Mouse (Mus musculus) spleen, adult 2 months (tissue): Measurements from ENCODE around the gene Xpo1. TPM values are rescaled to one million over a fixed set of nuclear protein-coding genes. Genes with fewer than 3 reads are reported as not detected.

Experiments used
- DNase-seq, 2 experiments: peaks; one replicate each; pipeline versions ENCODE4 v3.0.0 to v3.0.0-alpha.2; 2012 to 2021; ENCODE audit warnings: low spot score in 2 of 2, low read depth in 1 of 2
- H3K27ac ChIP-seq: fragments of 200-500 bp; 2 replicates; pipeline ENCODE4 v1.5.1; 2012; ENCODE audit warnings: low read length, inconsistent platforms; ENCODE audit not compliant: insufficient read depth
- H3K27me3 ChIP-seq: fragments of 200-500 bp; 2 replicates; pipeline ENCODE4 v1.6.1; 2012; ENCODE audit warnings: mild to moderate bottlenecking, moderate library complexity, low read length, inconsistent platforms; ENCODE audit not compliant: control insufficient read depth, insufficient read depth
- H3K36me3 ChIP-seq: fragments of 200-500 bp; 2 replicates; pipeline ENCODE4 v1.6.1; 2012; ENCODE audit warnings: mild to moderate bottlenecking, low read length, inconsistent platforms; ENCODE audit not compliant: control insufficient read depth, insufficient read depth
- H3K4me1 ChIP-seq: fragments of 200-500 bp; 2 replicates; pipeline ENCODE4 v1.6.1; 2011; ENCODE audit warnings: inconsistent platforms; ENCODE audit not compliant: control insufficient read depth, insufficient read depth, insufficient read length
- H3K4me3 ChIP-seq: fragments of 200-500 bp; 2 replicates; pipeline ENCODE4 v1.5.1; 2011; ENCODE audit warnings: mild to moderate bottlenecking, inconsistent platforms; ENCODE audit not compliant: insufficient read depth, insufficient read length; ENCODE audit errors: extremely low read depth
- CTCF ChIP-seq: fragments of 200-500 bp; IDR thresholded peaks from 2 replicates; pipeline ENCODE4 v1.5.1; 2011; ENCODE audit warnings: mild to moderate bottlenecking, inconsistent platforms; ENCODE audit not compliant: insufficient read depth, insufficient read length, insufficient replicate concordance; ENCODE audit errors: extremely low read depth
- POLR2A ChIP-seq: fragments of 200-500 bp; IDR thresholded peaks from 2 replicates; pipeline ENCODE4 v1.6.1; 2011; ENCODE audit warnings: low read depth, low read length, inconsistent platforms
- WGBS: fragments of 180-500 bp; shearing (Covaris S2); methylation state at CpG from one replicate; pipeline ENCODE4 v1.1.7; 2018; 5-methylcytosine and 5-hydroxymethylcytosine counted together
- polyA plus RNA-seq: library from polyadenylated mRNA; depleted of rRNA; stranded (reverse); fragments of >200 nt; gene quantifications from 2 replicates; pipeline ENCODE4 v1.2.3, GENCODE M21; 2012

Gene Xpo1
- polyA plus RNA-seq, 1 experiment, result 3.9 TPM

DNA sequence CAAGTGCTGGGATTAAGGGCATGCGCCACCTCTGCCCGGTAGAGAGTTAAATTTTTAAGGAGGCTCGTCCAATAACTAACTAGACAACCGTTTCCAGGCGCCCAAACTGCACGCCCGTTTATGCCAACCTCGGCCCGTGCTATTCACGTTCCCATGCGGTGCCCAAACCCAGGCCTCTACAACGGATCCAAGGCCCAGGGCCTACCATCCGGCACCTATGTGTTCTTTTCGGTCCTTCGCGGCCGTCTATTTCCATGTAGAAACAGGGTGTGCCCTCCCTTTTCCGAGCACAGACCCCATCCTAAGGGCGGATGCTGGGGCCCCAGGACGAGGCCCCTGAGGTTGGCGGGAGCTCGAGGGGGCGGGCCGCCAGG, 801 bp upstream of the Xpo1 start:
- Histone ChIP-seq H3K27ac (peak overlapping the region; percentile 76), H3K36me3 (no peaks in the 10 kb centered on the region), H3K27me3 (no peaks in the 10 kb centered on the region), H3K4me1 (peaks cover 4% of the 10 kb centered on the region; the same call in 1 of the 2 replicates), H3K4me3 (peak overlapping the region; percentile 100)
- DNase-seq, result no peak
- TF ChIP-seq CTCF (no peak), POLR2A (no peak)
- WGBS, result 3% methylated on average over 24 of the region's 24 CpGs

DNA sequence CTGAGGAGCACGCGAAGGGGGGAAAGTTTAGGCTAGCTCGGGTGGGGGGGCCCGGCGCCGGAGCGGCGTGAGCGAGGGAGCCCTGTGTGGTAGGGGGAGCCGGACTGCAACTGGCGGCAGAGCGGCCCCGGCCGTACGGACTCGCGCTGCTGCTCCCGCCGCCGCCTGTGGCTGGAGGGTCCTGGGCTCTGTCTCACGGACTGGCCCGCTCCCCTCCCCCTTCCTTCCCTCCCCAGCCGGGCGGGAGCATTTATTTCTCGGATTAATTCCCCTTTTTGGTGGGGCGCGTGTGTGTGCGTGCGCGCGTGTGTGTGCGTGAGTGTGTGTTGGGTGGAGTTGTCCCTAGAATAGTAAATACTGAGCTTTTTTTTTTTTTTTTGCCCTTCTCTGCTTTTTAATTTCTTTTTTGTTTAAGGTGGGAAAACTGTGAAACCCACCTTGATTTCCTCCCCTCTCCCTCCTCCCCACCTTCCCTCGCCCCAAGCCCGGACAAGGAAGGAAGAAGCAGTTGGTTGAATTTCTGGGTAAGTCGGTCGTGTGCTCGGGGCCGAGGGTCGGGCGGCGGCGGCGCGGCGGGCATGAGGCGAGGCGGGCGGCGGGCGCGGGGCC, 457 bp downstream of the Xpo1 start:
- Histone ChIP-seq H3K27ac (peak overlapping the region; percentile 98), H3K27me3 (no peaks in the 10 kb centered on the region)

DNA sequence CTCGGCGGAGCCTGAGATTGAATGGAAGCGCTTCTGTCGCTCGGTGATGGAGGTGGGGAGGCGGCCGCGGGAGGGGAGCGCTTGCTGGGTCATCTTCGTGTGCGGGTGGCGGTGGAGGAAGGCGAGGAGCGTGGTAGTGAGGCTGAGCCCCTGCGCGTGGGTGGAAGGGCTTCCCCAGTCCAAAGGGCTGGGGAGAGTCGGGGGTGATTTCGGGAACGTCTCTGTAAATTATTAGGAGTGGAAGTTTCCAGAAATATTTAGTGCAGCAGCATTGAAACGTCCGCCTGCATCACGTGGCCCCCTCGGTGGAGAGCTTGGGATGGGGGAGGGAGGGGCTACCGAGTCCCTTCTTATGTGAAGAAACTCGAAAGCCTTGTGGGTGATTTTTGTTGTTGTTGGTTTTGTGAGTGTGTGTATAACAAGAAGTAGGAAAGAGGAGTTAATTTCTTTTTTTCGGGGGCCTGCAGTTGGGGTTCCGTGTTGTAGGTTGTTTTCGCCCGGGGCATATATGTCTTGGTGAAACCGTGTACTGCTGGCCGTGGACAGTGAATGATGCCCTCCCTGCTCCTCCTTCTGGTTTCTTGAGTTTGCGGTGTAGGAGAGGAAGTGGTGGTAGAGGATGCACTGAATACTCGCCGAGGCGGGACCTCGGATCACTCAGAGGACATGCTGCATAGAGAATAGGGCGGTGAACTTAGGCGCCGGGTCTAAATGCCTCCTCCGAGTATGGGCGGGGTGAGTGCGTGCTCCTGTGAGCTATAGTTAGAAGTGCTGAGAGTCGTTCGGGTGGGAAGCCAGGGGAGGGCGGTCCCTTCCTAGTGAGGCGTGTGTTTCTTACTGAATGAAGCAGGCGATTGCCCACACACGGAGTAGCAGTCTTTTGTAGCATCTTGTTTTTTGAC, 1.2 kb downstream of the Xpo1 start:
- peak; percentile 78 to 81 for DNase-seq
- WGBS, result under 1% methylated on average over 48 of the region's 48 CpGs
- no peaks in the 10 kb centered on the region for H3K36me3 ChIP-seq
- H3K4me3 ChIP-seq, result peak overlapping the region; percentile 100
- TF ChIP-seq POLR2A (no peak), CTCF (no peak)
- peak overlapping the region; percentile 98 for H3K27ac ChIP-seq
- H3K4me1 ChIP-seq, result peaks cover 4% of the 10 kb centered on the region; the same call in 1 of the 2 replicates
- H3K27me3 ChIP-seq, result no peaks in the 10 kb centered on the region

More for the DNA sequence above, 457 bp downstream of the Xpo1 start:
- no peak for DNase-seq
- H3K36me3 ChIP-seq, result no peaks in the 10 kb centered on the region
- TF ChIP-seq POLR2A, result no peak
- no peak for TF ChIP-seq CTCF
- peak overlapping the region; percentile 100 for H3K4me3 ChIP-seq
- H3K4me1 ChIP-seq, result peaks cover 4% of the 10 kb centered on the region; the same call in 1 of the 2 replicates
- WGBS, result 1% methylated on average over 50 of the region's 51 CpGs

DNA sequence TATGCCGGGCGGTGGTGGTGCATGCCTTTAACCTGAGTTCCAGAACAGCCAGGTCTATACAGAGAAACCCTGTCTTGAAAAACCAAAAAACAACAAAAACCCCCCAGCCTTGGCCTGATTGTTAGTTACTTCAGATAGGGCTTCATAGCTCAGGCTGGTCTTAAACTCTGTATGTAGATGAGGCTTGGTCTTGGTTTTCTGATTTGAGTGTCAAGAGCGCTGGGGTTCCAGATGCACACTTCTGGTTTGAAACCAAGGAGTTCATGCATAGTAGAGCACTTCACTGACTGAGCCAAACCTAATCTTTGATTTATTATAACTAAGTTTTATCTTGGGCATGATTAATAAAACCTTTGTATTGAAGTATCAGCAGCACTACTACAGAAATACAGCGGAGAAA, 3.2 kb downstream of the Xpo1 start:
- no peak overlapping the region for H3K4me3 ChIP-seq
- DNase-seq, result no peak
- H3K27ac ChIP-seq, result no peak overlapping the region
- WGBS, result 87% methylated on average over 4 of the region's 4 CpGs
- peaks cover 7% of the 10 kb centered on the region for H3K36me3 ChIP-seq
- peaks cover 4% of the 10 kb centered on the region; the same call in 1 of the 2 replicates for H3K4me1 ChIP-seq
- H3K27me3 ChIP-seq, result no peaks in the 10 kb centered on the region
- TF ChIP-seq POLR2A, result no peak
- no peak for TF ChIP-seq CTCF

DNA sequence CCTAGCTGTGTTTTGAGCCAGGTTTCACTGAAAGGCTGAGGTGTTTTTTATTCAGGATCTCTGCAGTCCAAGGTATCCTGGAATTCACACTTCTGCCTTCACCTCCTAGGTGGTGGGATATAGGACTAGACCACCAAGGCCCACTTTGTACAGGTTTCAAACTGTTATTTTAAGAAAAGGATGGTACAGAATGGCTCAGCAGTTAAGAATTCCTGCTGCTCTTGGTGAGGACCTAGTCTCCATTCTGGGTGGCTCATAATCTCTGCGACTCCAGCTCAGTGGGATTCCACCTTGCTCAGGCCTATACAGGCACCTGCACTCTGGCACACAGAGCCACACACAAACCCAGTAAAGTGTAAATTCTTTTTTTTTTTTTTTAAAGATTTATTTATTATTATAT, 3.6 kb downstream of the Xpo1 start:
- TF ChIP-seq CTCF (no peak), POLR2A (no peak)
- no peak overlapping the region for H3K4me3 ChIP-seq
- 90% methylated on average over 1 of the region's 1 CpGs for WGBS

DNA sequence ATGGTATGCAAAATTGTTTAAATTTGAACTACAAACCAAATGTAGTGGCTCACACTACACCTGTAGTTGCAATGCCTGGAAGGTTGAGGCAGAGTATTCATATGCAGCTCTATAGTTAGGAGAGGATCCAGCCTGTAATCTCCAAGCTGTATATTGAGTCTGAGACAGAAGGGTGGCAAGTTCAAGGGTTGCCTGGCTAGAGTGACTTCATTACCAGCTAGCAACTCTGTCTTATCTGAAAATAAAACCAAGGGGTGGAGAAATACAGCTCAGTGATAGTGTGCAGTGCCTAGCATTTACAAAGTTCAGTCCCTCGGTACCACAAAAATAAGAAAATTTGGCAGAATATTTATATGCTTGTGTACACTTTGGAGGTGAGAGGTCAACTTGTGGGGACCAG, 4.3 kb downstream of the Xpo1 start:
- no peak overlapping the region for H3K27ac ChIP-seq
- 82% methylated on average over 1 of the region's 1 CpGs for WGBS
- no peak overlapping the region for H3K4me3 ChIP-seq
- peaks cover 10% of the 10 kb centered on the region for H3K36me3 ChIP-seq
- DNase-seq, result no peak
- no peak for TF ChIP-seq POLR2A
- no peak for TF ChIP-seq CTCF
- no peaks in the 10 kb centered on the region for H3K27me3 ChIP-seq
- H3K4me1 ChIP-seq, result peaks cover 4% of the 10 kb centered on the region; the same call in 1 of the 2 replicates

More for the DNA sequence above, 3.6 kb downstream of the Xpo1 start:
- no peak overlapping the region for H3K27ac ChIP-seq
- peaks cover 4% of the 10 kb centered on the region; the same call in 1 of the 2 replicates for H3K4me1 ChIP-seq
- no peak for DNase-seq
- H3K27me3 ChIP-seq, result no peaks in the 10 kb centered on the region
- peaks cover 9% of the 10 kb centered on the region for H3K36me3 ChIP-seq

DNA sequence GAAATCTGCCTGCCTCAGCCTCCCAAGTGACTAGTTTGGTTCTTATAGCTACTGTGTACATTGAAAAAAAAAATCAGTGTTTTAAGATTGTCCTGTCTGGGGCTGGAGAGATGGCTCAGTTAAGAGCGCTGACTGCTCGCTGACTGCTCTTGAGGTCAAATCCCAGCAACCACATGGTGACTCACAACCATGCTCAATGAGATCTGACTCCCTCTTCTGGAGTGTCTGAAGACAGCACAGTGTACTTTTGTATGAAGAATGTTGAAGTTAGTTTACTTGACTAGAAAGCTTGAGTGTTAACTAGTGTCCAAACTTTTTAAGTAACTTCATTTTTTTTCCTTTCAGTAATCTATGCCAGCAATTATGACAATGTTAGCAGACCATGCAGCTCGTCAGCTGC, 5.6 kb downstream of the Xpo1 start:
- DNase-seq, result no peak
- H3K27me3 ChIP-seq, result no peaks in the 10 kb centered on the region
- no peak overlapping the region for H3K4me3 ChIP-seq
- peaks cover 4% of the 10 kb centered on the region; the same call in 1 of the 2 replicates for H3K4me1 ChIP-seq
- WGBS, result 66% methylated on average over 3 of the region's 3 CpGs
- H3K27ac ChIP-seq, result no peak overlapping the region
- peaks cover 15% of the 10 kb centered on the region for H3K36me3 ChIP-seq
- TF ChIP-seq POLR2A, result no peak
- TF ChIP-seq CTCF, result no peak
